Mouse (Mus musculus) forebrain, embryonic 10.5 days (tissue): ENCODE data around the gene Svop. TPM values are rescaled to one million over a fixed set of nuclear protein-coding genes. Genes with fewer than 3 reads are reported as not detected.

ENCODE experiments used
- DNase-seq: peaks from one replicate; pipeline ENCODE4 v3.0.0-alpha.2; 2017; ENCODE audit warnings: low spot score; ENCODE audit errors: extremely low spot score
- H3K27ac ChIP-seq: fragments of 300-500 bp; sonication (generic); 2 replicates; pipeline ENCODE4 v1.5.1; 2016; ENCODE audit warnings: mild to moderate bottlenecking
- H3K27me3 ChIP-seq: fragments of 300-500 bp; sonication (generic); 2 replicates; pipeline ENCODE4 v1.6.1; 2016; ENCODE audit warnings: mild to moderate bottlenecking; ENCODE audit not compliant: poor library complexity, severe bottlenecking
- H3K36me3 ChIP-seq: fragments of 300-500 bp; sonication (generic); replicated peaks from 2 replicates; pipeline ENCODE4 v1.6.1; 2016; ENCODE audit warnings: mild to moderate bottlenecking, moderate library complexity
- H3K4me1 ChIP-seq: fragments of 300-500 bp; sonication (generic); 2 replicates; pipeline ENCODE4 v1.6.1; 2016
- H3K4me3 ChIP-seq: fragments of 300-500 bp; sonication (generic); 2 replicates; pipeline ENCODE4 v1.5.1; 2016; ENCODE audit warnings: mild to moderate bottlenecking, moderate library complexity
- H3K9me3 ChIP-seq: fragments of 300-500 bp; sonication (generic); 2 replicates; pipeline ENCODE4 v1.6.1; 2016; ENCODE audit warnings: mild to moderate bottlenecking, moderate library complexity
- WGBS: fragments of 180-500 bp; shearing (Covaris S2); methylation state at CpG from one replicate; pipeline ENCODE4 v1.1.7; 2016; 5-methylcytosine and 5-hydroxymethylcytosine counted together
- polyA plus RNA-seq: library from polyadenylated mRNA; unstranded; fragments of >200 nt; fragmentation: Nextera tagmentation; extraction: Ambion mirVana; gene quantifications from 2 replicates; pipeline ENCODE4 v1.2.1, GENCODE M21; 2016

The Svop gene
- polyA plus RNA-seq, 1 experiment from 2014 or later, result 5.4 TPM

DNA sequence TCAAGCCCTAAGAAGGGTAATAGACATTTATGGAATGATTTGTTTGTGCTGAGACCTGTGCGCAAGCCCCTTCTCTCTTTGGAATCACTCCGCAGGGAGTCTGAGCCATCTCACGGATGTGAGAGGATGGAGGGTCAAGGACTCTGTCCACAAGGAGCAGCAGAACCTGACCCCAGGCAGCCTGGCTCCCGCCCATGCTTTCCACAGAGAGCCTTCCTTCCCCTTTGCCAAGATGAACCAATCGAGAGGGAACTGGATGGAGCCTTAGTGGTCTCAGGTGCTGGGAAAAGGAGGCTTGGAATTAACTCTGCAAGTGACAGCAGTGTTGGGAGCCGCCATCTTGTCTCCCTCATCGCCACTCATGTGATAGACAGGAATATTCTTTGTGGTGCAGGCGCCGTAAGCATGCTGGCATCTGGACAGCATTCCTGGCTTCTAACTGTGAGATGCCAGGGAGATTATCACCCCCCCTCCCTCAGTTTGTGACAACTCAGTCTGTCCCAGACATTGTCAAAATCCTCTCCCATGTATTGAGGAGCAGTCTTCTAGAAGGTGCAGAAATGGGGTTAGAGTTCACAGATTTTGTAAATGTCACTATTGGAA, 34.1 kb downstream of the Svop start:
- WGBS, result 82% methylated on average over 9 of the region's 9 CpGs
- no peak for DNase-seq
- H3K36me3 ChIP-seq, result no peaks in the 10 kb centered on the region

DNA sequence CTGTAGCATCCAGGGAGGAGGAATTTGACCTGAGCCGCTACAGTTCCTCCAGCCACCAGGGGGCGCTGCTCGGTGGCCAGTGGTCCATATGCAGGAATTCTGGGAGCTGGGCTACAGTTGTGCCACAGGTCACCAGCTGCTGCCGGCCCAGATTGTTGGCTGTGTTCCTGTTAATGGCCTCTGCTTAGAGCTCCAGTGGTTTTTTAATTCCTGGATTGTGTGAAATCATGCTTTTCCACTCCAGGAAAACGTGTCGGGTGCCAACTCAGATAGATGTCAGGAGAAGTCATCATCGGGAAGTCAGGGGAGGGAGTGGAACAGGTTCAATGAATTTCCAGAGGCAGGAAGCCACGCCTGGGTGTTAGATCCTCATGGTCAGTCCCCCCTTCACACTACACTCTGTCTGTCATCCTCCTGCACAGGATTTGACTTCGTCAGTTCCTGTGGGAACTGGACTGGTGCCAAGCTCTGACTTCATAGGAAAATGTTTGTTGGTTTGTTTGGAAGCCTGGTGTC, 39.1 kb downstream of the Svop start:
- Histone ChIP-seq H3K4me1 (peaks cover 16% of the 10 kb centered on the region), H3K27ac (0 out of 2 replicates have a peak overlapping the region, but pooled peaks have one; percentile 51), H3K4me3 (peak overlapping the region; percentile 30; the same call in 1 of the 2 replicates), H3K36me3 (no peaks in the 10 kb centered on the region), H3K27me3 (no peaks in the 10 kb centered on the region), H3K9me3 (no peaks in the 10 kb centered on the region)
- DNase-seq, result peak; percentile 77
- WGBS, result 39% methylated on average over 9 of the region's 9 CpGs

More for the DNA sequence above, 34.1 kb downstream of the Svop start:
- H3K4me1 ChIP-seq, result peaks cover 4% of the 10 kb centered on the region; the same call in 1 of the 2 replicates
- no peaks in the 10 kb centered on the region for H3K9me3 ChIP-seq
- H3K27ac ChIP-seq, result no peak overlapping the region
- no peaks in the 10 kb centered on the region for H3K27me3 ChIP-seq
- H3K4me3 ChIP-seq, result no peak overlapping the region

DNA sequence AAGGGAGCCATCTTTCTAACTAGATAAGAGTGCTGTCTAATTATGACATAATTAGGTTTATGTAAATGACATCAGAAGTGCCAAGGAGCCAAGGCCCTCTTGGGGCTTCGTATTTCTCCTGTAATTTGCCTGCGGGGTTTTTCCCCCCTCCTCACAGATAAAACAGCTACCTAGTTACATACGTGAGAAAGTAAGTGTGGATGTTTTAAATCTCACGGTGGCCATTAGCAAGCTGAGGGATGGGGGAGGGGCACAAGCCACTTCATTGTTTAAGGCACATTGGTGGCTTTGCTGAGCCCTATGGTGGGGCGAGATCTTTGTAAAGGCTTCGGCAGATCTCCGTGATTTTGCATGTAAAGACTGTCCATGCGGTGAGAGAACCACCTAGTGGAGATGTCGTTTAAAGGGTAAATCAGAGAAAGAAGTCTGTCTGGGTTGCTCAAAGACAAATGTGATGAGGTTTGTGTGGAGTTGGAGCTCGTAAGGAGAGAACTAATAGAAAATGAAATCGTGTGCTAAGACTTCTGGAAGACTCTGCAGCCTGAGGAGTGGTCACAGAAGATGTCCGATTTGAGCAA, 42.5 kb downstream of the Svop start:
- 63% methylated on average over 12 of the region's 12 CpGs for WGBS
- DNase-seq, result no peak

DNA sequence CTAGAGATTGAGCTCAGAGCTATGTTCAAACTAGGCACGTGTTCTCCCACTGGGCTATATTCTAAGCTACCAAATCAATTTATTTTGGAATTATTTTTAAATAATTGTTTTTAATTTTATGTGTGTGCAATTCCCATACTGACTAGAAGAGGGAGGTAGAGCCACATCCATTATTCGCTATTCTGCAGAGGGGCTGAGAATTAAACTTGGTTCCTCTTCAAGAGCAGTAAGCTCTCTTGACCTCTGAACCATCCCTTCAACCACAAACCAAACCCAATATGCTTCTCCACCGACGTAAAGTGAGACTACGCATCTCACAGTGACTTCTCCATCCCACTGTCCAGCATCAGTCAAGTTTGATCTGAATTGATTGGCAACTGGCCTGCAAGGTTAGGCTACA, 44.2 kb downstream of the Svop start:
- Histone ChIP-seq H3K9me3 (no peaks in the 10 kb centered on the region), H3K4me3 (no peak overlapping the region), H3K27ac (no peak overlapping the region), H3K4me1 (peaks cover 13% of the 10 kb centered on the region), H3K27me3 (peaks cover 6% of the 10 kb centered on the region; the same call in 1 of the 2 replicates), H3K36me3 (no peaks in the 10 kb centered on the region)
- no peak for DNase-seq
- WGBS, result 87% methylated on average over 5 of the region's 5 CpGs

More for the DNA sequence above, 42.5 kb downstream of the Svop start:
- Histone ChIP-seq H3K27ac (no peak overlapping the region), H3K27me3 (no peaks in the 10 kb centered on the region), H3K4me3 (no peak overlapping the region), H3K4me1 (peaks cover 16% of the 10 kb centered on the region), H3K9me3 (no peaks in the 10 kb centered on the region), H3K36me3 (no peaks in the 10 kb centered on the region)

DNA sequence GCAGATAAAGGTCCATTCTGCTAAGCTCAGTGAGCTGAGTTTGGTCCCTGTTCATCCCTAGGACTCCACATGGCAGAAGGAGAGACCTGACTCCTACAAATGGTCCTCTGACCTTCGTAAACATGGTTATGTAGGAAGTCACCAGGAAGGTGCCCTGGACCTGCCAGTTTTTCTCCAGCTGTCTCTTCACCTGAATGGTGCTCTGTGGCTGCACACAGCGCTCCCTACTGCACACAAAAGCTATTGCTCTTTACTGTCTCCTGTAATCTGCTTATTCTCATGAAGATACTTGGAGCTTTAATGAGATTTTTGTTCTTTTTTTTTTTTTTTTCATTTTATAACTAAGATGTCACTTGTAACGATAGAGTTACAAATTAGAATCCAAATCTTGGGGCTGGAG, 44.8 kb downstream of the Svop start:
- Histone ChIP-seq H3K27me3 (peaks cover 6% of the 10 kb centered on the region; the same call in 1 of the 2 replicates), H3K4me3 (no peak overlapping the region), H3K27ac (no peak overlapping the region), H3K9me3 (no peaks in the 10 kb centered on the region), H3K4me1 (peaks cover 15% of the 10 kb centered on the region), H3K36me3 (no peaks in the 10 kb centered on the region)
- 55% methylated on average over 3 of the region's 3 CpGs for WGBS
- no peak for DNase-seq

DNA sequence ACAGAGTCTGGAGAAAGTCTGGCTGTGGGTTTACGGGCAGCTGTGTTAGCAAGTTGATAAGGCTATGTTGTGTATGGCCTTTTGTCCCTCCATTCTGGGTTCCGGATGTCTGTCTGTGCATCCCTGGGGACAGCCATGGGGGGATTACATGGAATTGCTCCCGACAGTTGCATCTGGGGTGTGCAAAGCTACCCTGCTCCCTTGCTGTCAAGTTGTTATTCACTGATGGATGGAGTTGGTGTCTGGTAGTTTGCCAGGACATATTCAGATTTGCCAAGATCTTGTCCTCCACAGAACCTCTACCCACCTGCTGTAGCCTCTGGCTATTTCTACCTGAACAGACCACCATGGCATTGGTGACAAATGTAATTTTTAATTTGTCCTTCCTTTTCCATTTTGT, 45.2 kb downstream of the Svop start:
- H3K27ac ChIP-seq, result no peak overlapping the region
- DNase-seq, result no peak
- 86% methylated on average over 3 of the region's 3 CpGs for WGBS

DNA sequence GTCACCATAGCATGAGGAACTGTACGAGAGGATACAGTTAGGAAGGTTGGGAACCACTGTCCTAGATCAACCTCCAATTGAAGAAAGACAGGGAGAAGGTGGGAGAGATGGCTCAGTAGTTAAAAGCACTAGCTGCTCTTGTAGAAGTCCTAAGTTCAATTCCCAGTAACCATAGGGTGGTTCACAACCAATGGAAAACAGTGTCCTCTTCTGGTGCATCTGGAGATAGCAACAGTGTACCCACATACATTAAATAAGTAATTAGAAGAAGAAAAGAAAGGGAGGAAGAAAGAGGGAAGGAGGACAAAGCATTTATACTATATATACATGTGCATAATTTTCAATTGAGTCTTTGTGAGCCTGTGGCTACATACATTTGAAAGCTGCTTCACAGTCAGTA, 46.2 kb downstream of the Svop start:
- DNase-seq, result no peak
- 79% methylated on average over 1 of the region's 1 CpGs for WGBS
- H3K27ac ChIP-seq, result no peak overlapping the region

More for the DNA sequence above, 45.2 kb downstream of the Svop start:
- H3K9me3 ChIP-seq, result no peaks in the 10 kb centered on the region
- H3K36me3 ChIP-seq, result no peaks in the 10 kb centered on the region
- H3K27me3 ChIP-seq, result peaks cover 6% of the 10 kb centered on the region; the same call in 1 of the 2 replicates
- no peak overlapping the region for H3K4me3 ChIP-seq
- peaks cover 20% of the 10 kb centered on the region for H3K4me1 ChIP-seq

DNA sequence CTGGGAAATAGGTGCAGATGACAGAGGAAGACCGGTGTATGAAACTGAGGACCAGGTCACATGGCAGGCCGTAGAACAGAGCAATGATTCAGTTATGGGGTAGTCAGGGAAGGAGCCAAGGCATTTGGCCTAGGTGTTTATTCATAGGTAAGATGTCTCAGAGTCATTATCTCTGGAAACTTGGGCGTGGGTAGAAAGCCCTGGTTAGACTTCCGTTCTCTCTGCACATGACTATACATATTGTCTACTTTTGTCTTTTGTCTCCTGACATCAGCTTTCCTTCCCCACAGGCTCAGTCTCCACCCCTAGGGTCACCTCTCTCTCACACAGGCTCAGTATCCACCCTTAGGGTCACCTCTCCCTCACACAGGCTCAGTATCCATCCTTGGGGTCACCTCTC, 47.6 kb downstream of the Svop start:
- Histone ChIP-seq H3K36me3 (no peaks in the 10 kb centered on the region), H3K4me1 (peaks cover 30% of the 10 kb centered on the region), H3K9me3 (no peaks in the 10 kb centered on the region), H3K4me3 (no peak overlapping the region), H3K27me3 (peaks cover 6% of the 10 kb centered on the region; the same call in 1 of the 2 replicates), H3K27ac (no peak overlapping the region)
- 89% methylated on average over 4 of the region's 4 CpGs for WGBS
- no peak for DNase-seq

More for the DNA sequence above, 46.2 kb downstream of the Svop start:
- Histone ChIP-seq H3K27me3 (peaks cover 6% of the 10 kb centered on the region; the same call in 1 of the 2 replicates), H3K4me3 (no peak overlapping the region), H3K36me3 (no peaks in the 10 kb centered on the region), H3K9me3 (no peaks in the 10 kb centered on the region), H3K4me1 (peaks cover 30% of the 10 kb centered on the region)

DNA sequence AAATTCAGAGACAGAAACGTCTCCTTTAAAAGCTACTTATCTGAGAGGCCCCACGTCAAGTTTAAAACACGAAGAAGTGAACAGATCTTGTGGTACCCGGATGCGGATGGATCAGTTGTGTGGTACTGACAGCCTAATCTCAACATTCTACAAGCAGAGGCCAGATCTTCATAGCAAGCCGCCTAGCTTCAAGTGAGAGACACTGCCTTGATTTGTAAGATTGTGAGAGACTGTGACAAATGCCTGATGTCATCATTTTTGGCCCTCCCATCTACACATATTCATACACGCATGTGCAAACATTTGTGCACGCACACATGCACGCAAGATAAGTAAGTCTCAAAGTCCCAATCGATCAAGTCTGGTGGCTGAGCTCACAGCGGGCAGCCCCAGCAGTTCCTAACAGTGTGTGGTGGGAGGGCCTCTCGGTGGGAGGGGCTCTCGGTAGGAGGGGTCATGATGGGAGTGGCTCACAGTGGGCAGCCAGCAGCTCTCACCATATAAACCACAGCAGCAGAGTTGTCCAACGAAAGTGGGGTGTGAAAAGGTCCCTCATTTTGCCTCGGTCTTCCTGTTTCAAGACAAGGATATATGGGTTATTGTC, 49.9 kb downstream of the Svop start:
- peaks cover 29% of the 10 kb centered on the region for H3K4me1 ChIP-seq
- H3K27ac ChIP-seq, result peak overlapping the region; percentile 48
- 26% methylated on average over 15 of the region's 15 CpGs for WGBS
- peaks cover 6% of the 10 kb centered on the region; the same call in 1 of the 2 replicates for H3K27me3 ChIP-seq
- no peak overlapping the region for H3K4me3 ChIP-seq
- H3K9me3 ChIP-seq, result no peaks in the 10 kb centered on the region
- no peaks in the 10 kb centered on the region for H3K36me3 ChIP-seq
- peak; percentile 38 for DNase-seq

DNA sequence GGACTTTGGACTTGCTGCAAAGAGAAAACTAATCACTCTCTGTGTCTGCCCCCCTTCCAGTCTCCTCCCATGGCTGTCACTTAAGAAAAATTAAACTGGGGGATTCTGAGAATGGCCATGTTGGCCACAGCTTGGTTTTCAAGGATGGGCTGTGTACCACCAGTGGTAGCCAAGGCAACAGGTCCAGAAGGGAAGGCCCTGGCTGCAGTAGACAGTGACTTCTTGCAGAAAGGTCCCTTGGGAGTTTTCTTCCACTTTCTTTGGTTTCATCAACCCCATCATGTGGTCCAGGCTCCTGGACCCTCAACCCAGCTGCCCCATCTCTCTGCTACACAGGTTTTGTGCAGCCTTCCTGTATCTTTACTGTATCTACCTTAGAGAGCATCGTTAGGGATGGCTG, 50.5 kb downstream of the Svop start:
- Histone ChIP-seq H3K27ac (peak overlapping the region; percentile 48), H3K36me3 (no peaks in the 10 kb centered on the region), H3K4me3 (no peak overlapping the region), H3K27me3 (peaks cover 6% of the 10 kb centered on the region; the same call in 1 of the 2 replicates), H3K4me1 (peaks cover 34% of the 10 kb centered on the region), H3K9me3 (no peaks in the 10 kb centered on the region)
- 76% methylated on average over 1 of the region's 1 CpGs for WGBS
- DNase-seq, result no peak

DNA sequence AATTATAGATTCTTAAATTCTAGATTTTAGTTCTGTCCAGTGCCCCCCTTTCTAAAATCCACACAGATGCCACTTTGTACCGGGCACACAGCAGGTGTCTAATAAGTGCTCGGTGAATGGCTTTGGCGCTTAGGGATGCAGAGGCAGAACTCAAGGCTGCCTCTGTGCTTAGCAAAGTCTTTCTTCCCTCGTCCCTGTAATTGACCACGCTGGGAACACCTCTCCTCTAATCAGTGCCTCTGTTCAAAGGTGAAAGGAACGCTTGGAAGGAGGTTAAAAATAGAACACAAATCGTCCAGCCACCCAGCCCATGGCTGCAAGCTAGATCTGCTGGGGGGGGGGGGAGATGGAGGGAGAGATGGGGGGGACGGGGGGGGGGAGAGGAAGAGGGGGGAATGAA, 50.9 kb downstream of the Svop start:
- Histone ChIP-seq H3K9me3 (no peaks in the 10 kb centered on the region), H3K4me3 (no peak overlapping the region), H3K36me3 (no peaks in the 10 kb centered on the region), H3K4me1 (peaks cover 38% of the 10 kb centered on the region), H3K27me3 (peaks cover 6% of the 10 kb centered on the region; the same call in 1 of the 2 replicates), H3K27ac (0 out of 2 replicates have a peak overlapping the region, but pooled peaks have one; percentile 48)
- no peak for DNase-seq
- 18% methylated on average over 7 of the region's 8 CpGs for WGBS

DNA sequence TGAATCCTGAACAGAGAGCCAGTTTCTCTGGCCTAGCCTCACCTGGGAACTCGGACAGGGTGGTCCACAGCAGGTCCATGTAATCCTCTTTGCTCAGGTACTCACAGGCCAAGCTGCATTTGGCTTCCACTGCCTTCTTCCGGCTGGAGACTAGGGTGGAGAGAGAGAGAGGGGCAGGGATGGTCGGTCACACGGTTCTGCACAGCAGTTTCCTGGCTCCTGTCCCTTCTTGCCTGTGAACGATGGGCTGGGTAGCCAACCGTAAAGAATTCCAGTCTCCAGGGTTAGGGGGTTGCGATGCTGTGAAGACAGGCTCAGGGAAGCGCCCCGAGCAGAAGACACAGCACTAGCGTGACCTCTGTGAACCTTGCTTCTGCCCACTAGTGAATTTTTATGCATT, 56.3 kb downstream of the Svop start:
- H3K36me3 ChIP-seq, result no peaks in the 10 kb centered on the region
- peaks cover 5% of the 10 kb centered on the region; the same call in 1 of the 2 replicates for H3K9me3 ChIP-seq
- no peak for DNase-seq
- H3K4me3 ChIP-seq, result no peak overlapping the region
- 55% methylated on average over 10 of the region's 10 CpGs for WGBS
- no peaks in the 10 kb centered on the region for H3K27me3 ChIP-seq
- 0 out of 2 replicates have a peak overlapping the region, but pooled peaks have one; percentile 8 for H3K27ac ChIP-seq
- H3K4me1 ChIP-seq, result peaks cover 32% of the 10 kb centered on the region
